Mouse (Mus musculus): Measurements from ENCODE around the gene Slc6a13. TPM values are rescaled to one million over a fixed set of nuclear protein-coding genes. Genes with fewer than 3 reads are reported as not detected.

The Slc6a13 gene
- 10 to 100 TPM; 12.6 to 17.6 (median 15.8) TPM for total RNA-seq (2022)

- no peak for DNase-seq (ENCODE audit: low spot score in 2 of 2)
These were observed at the start of gene Slc6a13 for GRCm38 (mm10) chr6:121299954-121300353. Slc6a13 (plus strand) TSS chr6:121300227.

GRCm38 (mm10) chr6:121250406-121250805 is 49.6 kb upstream of the Slc6a13 start:
- DNase-seq (ENCODE audit: low spot score in 2 of 2): no peak

GRCm38 (mm10) chr6:121251256-121251655 is 48.8 kb upstream of the Slc6a13 start:
- DNase-seq (ENCODE audit: low spot score in 2 of 2): no peak

GRCm38 (mm10) chr6:121260548-121260947 is 39.5 kb upstream of the Slc6a13 start:
- peak; percentile 30 to 62 for DNase-seq (ENCODE audit: low spot score in 2 of 2)

GRCm38 (mm10) chr6:121261233-121261632 is 38.8 kb upstream of the Slc6a13 start:
- no peak for DNase-seq (ENCODE audit: low spot score in 2 of 2)

- DNase-seq (ENCODE audit: low spot score in 2 of 2): no peak
These were observed 38.0 kb upstream of the Slc6a13 start for GRCm38 (mm10) chr6:121262004-121262403.

GRCm38 (mm10) chr6:121262496-121262895 is 37.5 kb upstream of the Slc6a13 start:
- DNase-seq (ENCODE audit: low spot score in 2 of 2): no peak

GRCm38 (mm10) chr6:121270156-121270555 is 29.9 kb upstream of the Slc6a13 start:
- no peak for DNase-seq (ENCODE audit: low spot score in 2 of 2)

GRCm38 (mm10) chr6:121271707-121272074 is 28.3 kb upstream of the Slc6a13 start:
- DNase-seq (ENCODE audit: low spot score in 2 of 2): no peak

- DNase-seq (ENCODE audit: low spot score in 2 of 2): peak; percentile 55 to 76
These were observed 27.8 kb upstream of the Slc6a13 start for GRCm38 (mm10) chr6:121272075-121272800.

- no peak for DNase-seq (ENCODE audit: low spot score in 2 of 2)
These were observed 25.7 kb upstream of the Slc6a13 start for GRCm38 (mm10) chr6:121274356-121274755.

- no peak for DNase-seq (ENCODE audit: low spot score in 2 of 2)
These were observed 15.9 kb upstream of the Slc6a13 start for GRCm38 (mm10) chr6:121284132-121284531.

GRCm38 (mm10) chr6:121299317-121299716 is 710 bp upstream of the Slc6a13 start:
- DNase-seq (ENCODE audit: low spot score in 2 of 2): no peak

GRCm38 (mm10) chr6:121300504-121300903 is 477 bp downstream of the Slc6a13 start:
- no peak for DNase-seq (ENCODE audit: low spot score in 2 of 2)

- DNase-seq (ENCODE audit: low spot score in 2 of 2): no peak
These were observed 3.6 kb downstream of the Slc6a13 start for GRCm38 (mm10) chr6:121303466-121304220.

- DNase-seq (ENCODE audit: low spot score in 2 of 2): no peak
These were observed 4.6 kb downstream of the Slc6a13 start for GRCm38 (mm10) chr6:121304630-121305029.

- no peak for DNase-seq (ENCODE audit: low spot score in 2 of 2)
These were observed 5.5 kb downstream of the Slc6a13 start for GRCm38 (mm10) chr6:121305571-121305970.

GRCm38 (mm10) chr6:121310984-121311383 is 11.0 kb downstream of the Slc6a13 start:
- no peak for DNase-seq (ENCODE audit: low spot score in 2 of 2)

- no peak for DNase-seq (ENCODE audit: low spot score in 2 of 2)
These were observed 19.1 kb downstream of the Slc6a13 start for GRCm38 (mm10) chr6:121319099-121319498.

GRCm38 (mm10) chr6:121322381-121323110 is 22.5 kb downstream of the Slc6a13 start:
- DNase-seq (ENCODE audit: low spot score in 2 of 2): no peak

- DNase-seq (ENCODE audit: low spot score in 2 of 2): no peak
These were observed 25.3 kb downstream of the Slc6a13 start for GRCm38 (mm10) chr6:121325298-121325697.

GRCm38 (mm10) chr6:121325740-121326139 is 25.7 kb downstream of the Slc6a13 start:
- no peak for DNase-seq (ENCODE audit: low spot score in 2 of 2)

Data from left cerebral cortex, adult 8-10 months (tissue).